Mouse (Mus musculus) skeletal muscle tissue, adult 2 months (tissue): ENCODE data around the gene Selenos.
A peak's percentile ranks its signal among the peaks of the same experiment; 100 is the strongest.

Source experiments
- DNase-seq: peaks from one replicate; pipeline ENCODE4 v3.0.0-alpha.2; 2012; ENCODE audit warnings: low read depth, low spot score

Selenos gene

GRCm38 (mm10) chr7:66118796-66119195 lies 39.3 kb downstream of the Selenos start:
- DNase-seq = no peak

- no peak for DNase-seq
These were observed 40.7 kb downstream of the Selenos start for GRCm38 (mm10) chr7:66120139-66120538.

DNA sequence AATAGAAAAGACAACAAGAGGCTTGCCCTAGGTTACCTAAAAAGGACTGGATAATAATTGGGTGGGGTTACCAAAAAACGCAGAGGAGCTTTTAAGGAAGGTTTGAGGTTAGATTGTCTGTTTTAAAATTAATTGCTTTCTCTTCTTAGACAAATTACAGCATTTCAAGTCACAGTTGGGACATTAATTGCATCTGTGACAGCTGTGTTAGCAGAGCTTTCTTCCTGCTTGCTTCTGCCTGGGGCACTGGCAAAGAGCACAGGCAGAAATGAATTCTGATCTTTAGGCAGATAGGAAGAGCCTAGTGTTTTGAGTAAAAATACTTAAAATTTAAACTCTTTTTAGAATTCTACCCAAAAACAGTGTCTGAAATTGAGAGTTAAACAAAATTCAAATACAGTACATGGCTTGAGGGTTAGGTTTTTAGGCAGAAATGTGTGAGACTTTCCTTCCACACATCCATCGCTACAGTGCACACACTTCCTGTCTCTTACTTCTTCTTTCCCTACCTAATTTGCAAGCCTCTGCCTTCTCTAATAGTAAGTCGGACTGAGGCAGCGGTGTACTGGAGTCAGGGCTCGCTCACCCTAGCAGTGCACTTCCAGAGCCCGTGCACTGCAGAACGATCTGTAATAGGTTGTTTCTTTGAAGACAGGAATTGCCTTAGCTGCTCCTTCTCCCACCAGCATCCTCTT lies 41.4 kb downstream of the Selenos start:
- no peak for DNase-seq

DNA sequence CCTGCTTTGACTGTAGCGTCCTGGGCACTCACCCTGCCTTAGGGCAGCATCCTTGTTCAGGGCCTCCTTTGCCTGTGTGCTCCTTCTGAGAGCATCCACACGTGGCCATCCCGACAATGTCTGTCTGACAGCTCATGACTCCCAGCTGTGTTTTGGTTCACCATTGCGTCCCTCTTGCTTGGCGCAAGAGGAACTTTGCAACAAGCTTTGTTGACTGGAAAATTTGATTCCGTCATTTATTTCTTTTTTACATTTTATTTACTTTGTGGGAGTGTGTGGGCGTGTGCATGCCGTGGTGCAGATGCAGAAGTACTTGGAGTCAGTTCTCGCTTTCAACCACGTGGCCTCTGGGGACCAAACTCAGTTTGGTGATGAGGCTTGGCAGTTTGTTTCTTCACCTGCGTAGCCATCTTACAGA lies 45.1 kb downstream of the Selenos start:
- DNase-seq = peak; percentile 33

DNA sequence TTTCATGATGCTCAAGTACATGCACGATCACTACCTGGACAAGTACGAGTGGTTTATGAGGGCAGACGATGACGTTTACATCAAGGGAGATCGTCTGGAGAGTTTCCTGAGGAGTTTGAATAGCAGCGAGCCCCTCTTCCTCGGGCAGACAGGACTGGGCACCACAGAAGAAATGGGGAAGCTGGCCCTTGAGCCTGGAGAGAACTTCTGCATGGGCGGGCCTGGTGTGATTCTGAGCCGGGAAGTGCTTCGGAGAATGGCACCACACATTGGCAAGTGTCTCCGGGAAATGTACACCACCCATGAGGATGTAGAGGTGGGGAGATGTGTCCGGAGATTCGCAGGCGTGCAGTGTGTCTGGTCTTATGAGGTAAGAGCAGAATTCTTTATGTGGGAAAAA lies 45.9 kb downstream of the Selenos start:
- DNase-seq = no peak

DNA sequence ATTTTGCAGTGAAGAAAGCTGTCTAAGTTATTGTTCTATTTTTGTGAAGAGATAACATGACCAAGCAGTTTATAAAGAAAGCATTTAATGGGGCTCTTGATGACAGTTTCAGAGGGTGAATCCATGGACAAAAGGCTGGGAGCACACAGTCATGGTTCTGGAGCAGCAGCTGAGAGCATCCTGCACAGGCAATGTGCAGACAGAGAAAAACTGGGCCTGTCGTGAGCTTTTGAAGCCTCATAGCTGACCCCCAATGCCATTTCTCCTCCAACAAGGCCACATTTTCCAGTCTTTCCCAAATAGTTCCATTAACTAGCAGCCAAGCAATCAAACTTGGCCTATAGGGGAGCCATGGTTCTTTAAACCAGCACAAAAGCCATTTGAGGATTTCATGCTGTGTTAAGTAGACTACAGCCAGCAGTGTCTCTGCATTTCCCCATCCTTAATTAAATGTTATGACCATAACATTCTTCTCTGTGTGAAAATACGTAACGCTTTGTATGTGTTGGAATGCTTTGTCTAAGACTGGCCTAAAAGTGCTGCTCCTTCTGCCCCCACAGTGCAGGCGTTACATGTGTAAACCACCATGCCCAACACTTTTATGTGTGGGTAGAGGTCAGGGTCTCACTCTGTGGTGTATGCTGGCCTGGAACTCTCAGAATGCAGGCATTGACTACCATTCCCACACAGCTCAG lies 48.6 kb downstream of the Selenos start:
- no peak for DNase-seq

GRCm38 (mm10) chr7:66128857-66129256 lies 49.4 kb downstream of the Selenos start:
- DNase-seq = peak; percentile 33

DNA sequence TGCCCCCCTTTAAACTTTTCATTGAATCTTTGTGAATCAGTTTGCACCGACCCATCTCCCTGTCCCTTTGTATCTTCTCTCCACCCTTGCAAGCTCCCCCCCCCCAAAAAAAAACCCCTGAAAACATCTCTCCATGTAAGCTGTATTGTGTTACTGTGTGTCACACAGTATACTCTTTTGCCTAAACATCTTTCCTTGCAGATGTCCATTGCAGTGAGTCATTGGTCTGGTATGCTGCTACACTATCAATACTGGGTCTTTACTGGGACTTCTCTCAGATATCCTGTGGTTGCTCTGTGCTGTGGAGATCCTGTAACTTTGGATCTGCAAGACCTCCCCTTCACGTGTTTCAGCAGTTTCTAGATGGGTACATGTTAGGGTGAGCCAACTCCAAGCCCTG lies 50.8 kb downstream of the Selenos start:
- no peak for DNase-seq

GRCm38 (mm10) chr7:66131776-66132421 lies 52.5 kb downstream of the Selenos start:
- DNase-seq = no peak

- DNase-seq = no peak
These were observed 54.7 kb downstream of the Selenos start for GRCm38 (mm10) chr7:66134154-66134553.

DNA sequence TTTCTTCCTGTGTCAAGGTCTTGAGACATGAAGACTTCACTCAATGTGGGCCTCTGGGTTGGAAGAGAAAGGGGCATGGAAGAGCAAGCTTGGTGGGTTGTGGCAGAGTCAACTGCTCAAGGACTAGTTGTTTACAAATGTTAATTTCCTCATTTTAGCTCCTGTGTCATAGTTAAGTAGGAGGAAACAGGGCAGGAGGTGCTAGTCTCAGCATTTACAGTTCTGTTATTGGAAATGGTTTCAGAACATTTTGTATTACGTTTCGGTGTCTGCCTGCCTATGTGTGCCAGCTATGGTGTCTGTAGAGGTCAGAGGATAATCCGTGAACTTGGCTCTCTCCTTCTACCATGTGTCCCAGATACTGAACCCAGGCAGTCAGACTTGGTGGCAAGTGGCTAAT lies 56.2 kb downstream of the Selenos start:
- no peak for DNase-seq

- no peak for DNase-seq
These were observed 56.7 kb downstream of the Selenos start for GRCm38 (mm10) chr7:66136187-66136586.

DNA sequence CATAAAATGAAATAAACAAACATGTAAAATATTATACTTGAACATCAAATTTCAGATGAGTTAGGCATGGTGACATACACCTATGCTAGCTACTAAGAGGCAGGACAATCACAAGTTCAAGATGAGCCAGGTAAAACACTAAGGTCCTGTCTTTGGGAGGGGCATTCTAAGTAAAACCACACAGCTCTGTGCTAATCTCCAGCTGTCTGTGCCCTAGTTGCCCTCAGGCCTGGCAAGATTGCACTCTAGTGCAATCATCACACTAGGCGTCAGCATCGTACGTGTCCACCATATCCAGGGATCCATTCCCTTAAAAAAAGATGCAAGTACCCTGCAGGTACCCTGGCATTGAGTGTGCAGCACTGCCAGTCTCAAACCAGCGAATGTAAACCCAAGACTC lies 57.9 kb downstream of the Selenos start:
- no peak for DNase-seq

- no peak for DNase-seq
These were observed 58.9 kb downstream of the Selenos start for GRCm38 (mm10) chr7:66138301-66138700.

DNA sequence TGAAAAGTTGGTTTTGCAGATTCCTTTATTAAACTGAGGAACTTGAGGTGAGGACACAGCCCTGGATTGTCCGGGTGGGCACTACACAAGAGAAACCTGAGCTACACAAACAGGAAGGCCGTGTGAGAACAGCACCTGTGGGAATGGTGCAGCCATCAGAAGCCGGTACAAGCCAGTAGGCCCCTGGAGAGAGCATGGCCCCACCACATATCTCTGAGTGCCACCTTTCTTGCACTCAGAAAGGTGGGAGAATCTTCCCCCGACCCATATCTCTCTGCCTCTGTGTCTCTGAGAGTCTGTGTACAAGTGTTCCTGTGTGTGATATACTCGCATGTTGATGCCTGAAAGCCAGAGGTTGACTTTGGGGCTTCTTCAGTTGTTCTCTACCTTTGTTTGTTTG lies 59.4 kb downstream of the Selenos start:
- no peak for DNase-seq
